Mouse (Mus musculus) liver, adult 2 months (tissue): Measurements from ENCODE around the gene Capn1. TPM values are rescaled to one million over a fixed set of nuclear protein-coding genes. Genes with fewer than 3 reads are reported as not detected.
A peak's percentile ranks its signal among the peaks of the same experiment; 100 is the strongest.

ENCODE experiments used
- DNase-seq: peaks from one replicate; pipeline ENCODE4 v3.0.0-alpha.2; 2011; ENCODE audit warnings: low read depth, low spot score; ENCODE audit errors: extremely low read depth
- H3K27ac ChIP-seq: fragments of 200-500 bp; replicated peaks from 2 replicates; pipeline ENCODE4 v1.5.1; 2012; ENCODE audit warnings: low read depth, mild to moderate bottlenecking, control low read depth, inconsistent platforms, low read length; ENCODE audit not compliant: insufficient read depth
- H3K27me3 ChIP-seq: fragments of 200-500 bp; 2 replicates; pipeline ENCODE4 v1.6.1; 2012; ENCODE audit warnings: mild to moderate bottlenecking, moderate library complexity, low read length, inconsistent platforms; ENCODE audit not compliant: control insufficient read depth, insufficient read depth
- H3K36me3 ChIP-seq: fragments of 200-500 bp; 2 replicates; pipeline ENCODE4 v1.6.1; 2012; ENCODE audit warnings: low read length, inconsistent platforms; ENCODE audit not compliant: control insufficient read depth, insufficient read depth
- H3K4me1 ChIP-seq: fragments of 200-500 bp; 2 replicates; pipeline ENCODE4 v1.6.1; 2011; ENCODE audit warnings: low read length; ENCODE audit not compliant: control insufficient read depth, insufficient read depth
- H3K4me3 ChIP-seq: fragments of 200-500 bp; 2 replicates; pipeline ENCODE4 v1.5.1; 2011; ENCODE audit warnings: low read depth, mild to moderate bottlenecking, control low read depth, low read length, moderate library complexity; ENCODE audit not compliant: insufficient read depth
- H3K79me2 ChIP-seq: fragments of 200-500 bp; 2 replicates; pipeline ENCODE4 v1.6.1; 2012; ENCODE audit warnings: inconsistent platforms, mild to moderate bottlenecking, low read length, moderate library complexity; ENCODE audit not compliant: control insufficient read depth, insufficient read depth
- H3K9ac ChIP-seq: fragments of 200-500 bp; 2 replicates; pipeline ENCODE4 v1.6.1; 2012; ENCODE audit warnings: low read depth, mild to moderate bottlenecking, control low read depth, inconsistent platforms, low read length
- CTCF ChIP-seq: fragments of 200-500 bp; IDR thresholded peaks from 2 replicates; pipeline ENCODE4 v1.5.1; 2011; ENCODE audit warnings: low read depth, low read length, control low read depth
- POLR2A ChIP-seq: fragments of 200-500 bp; IDR thresholded peaks from 2 replicates; pipeline ENCODE4 v1.6.1; 2011; ENCODE audit warnings: low read length, control low read depth; ENCODE audit not compliant: insufficient read depth; ENCODE audit errors: extremely low read depth
- WGBS: fragments of 180-500 bp; shearing (Covaris S2); methylation state at CpG from one replicate; pipeline ENCODE4 v1.1.7; 2018; 5-methylcytosine and 5-hydroxymethylcytosine counted together
- polyA plus RNA-seq: library from polyadenylated mRNA; depleted of rRNA; stranded (reverse); fragments of >200 nt; gene quantifications from 2 replicates; pipeline ENCODE4 v1.2.3, GENCODE M21; 2012; rRNA removed
- total RNA-seq: library from RNA; depleted of rRNA; stranded (reverse); fragments of >200 nt; gene quantifications from 2 replicates; pipeline ENCODE4 v1.2.3, GENCODE M21; 2014; rRNA removed

The Capn1 gene
- total RNA-seq (8.0 and 9.9 TPM in 2 replicates), polyA plus RNA-seq (10.6 and 12.7 TPM in 2 replicates)

DNA sequence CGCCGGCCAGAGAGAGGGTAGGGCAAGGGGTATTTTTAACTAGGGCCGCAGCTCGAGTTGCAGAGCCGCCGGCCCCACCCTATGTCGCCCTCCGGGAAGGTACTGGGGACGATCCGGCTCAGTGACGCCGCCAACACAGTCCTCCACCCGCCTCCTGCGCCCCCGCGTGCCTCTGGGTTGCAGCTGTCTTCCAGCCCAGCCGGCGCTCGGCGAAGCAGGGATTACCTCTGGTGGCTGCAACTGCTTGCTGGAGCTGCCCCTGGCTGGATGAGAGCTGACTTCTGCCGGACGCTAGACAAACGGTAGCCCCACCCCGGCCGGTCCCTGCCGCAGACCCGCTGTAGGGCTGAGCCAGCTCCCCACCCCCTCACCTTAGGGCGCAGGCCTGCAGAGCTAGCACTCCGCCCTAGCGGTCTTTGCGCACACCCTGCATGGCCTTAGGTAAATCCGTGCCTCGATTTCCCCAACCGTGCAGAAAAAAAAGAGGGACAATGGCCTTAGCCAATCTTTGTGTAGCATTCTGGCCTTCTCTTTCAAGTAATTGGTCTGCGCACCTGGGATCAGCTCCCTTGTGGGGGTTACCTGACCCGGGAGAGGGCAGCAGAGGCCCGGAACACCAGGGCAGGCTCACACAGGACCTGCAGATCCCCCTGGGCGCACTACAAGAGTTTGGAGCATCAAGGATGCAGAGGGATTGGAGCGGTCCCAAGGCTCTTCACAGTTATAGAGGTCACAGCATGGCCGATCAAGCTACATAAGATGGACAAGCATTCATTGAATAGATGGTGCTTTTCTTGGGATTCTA, at the start of gene Capn1:
Capn1 (minus strand) TSS at position 387 of the 805 bp plus-strand sequence.
- Histone ChIP-seq H3K27ac (peak within 1 kb of the TSS; percentile 58), H3K9ac (peak within 1 kb of the TSS; percentile 77), H3K79me2 (no peaks in the 10 kb centered on the region), H3K4me3 (peak within 1 kb of the TSS; percentile 58), H3K36me3 (no peaks in the 10 kb centered on the region; the same call in 1 of the 2 replicates), H3K27me3 (no peaks in the 10 kb centered on the region), H3K4me1 (peaks cover 10% of the 10 kb centered on the region)
- TF ChIP-seq CTCF (peak; percentile 15; the same call in 1 of the 2 replicates), POLR2A (no peak)
- DNase-seq, result peak; percentile 41
- 8% methylated on average over 40 of the region's 40 CpGs for WGBS

GRCm38 (mm10) chr19:6063081-6063480, 47.4 kb upstream of the Capn1 start:
- peaks cover 2% of the 10 kb centered on the region; the same call in 1 of the 2 replicates for H3K36me3 ChIP-seq
- no peaks in the 10 kb centered on the region for H3K27me3 ChIP-seq
- 86% methylated on average over 6 of the region's 6 CpGs for WGBS
- DNase-seq, result no peak
- TF ChIP-seq POLR2A (no peak), CTCF (no peak)
- H3K9ac ChIP-seq, result peak overlapping the region; percentile 3; the same call in 1 of the 2 replicates
- H3K4me3 ChIP-seq, result no peak overlapping the region
- peaks cover 30% of the 10 kb centered on the region for H3K4me1 ChIP-seq
- peaks cover 5% of the 10 kb centered on the region; the same call in 1 of the 2 replicates for H3K79me2 ChIP-seq
- 0 out of 2 replicates have a peak overlapping the region, but pooled peaks have one; percentile 77 for H3K27ac ChIP-seq

DNA sequence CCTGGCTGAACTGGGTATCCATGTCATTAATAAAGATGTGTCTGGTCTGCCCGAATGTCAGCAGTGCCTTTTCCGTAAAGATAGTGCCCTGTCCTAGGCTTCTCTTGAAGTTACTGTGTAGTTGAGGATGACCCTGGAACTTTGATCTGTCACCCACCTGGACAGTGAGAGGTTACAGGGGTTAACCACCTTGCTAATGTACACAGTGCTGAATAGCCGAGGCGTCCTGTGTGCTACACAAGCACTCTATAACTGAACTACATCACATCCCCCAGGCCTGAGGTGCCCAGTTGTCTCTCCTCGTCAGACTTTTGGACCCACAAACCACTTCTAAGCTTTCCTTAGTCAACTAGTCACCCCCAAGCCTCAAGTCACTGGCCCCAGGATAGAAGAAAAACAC, 46.7 kb upstream of the Capn1 start:
- H3K9ac ChIP-seq, result peak overlapping the region; percentile 86
- peak overlapping the region; percentile 78 for H3K4me3 ChIP-seq
- peak overlapping the region; percentile 77 for H3K27ac ChIP-seq
- TF ChIP-seq CTCF (no peak), POLR2A (no peak)
- peaks cover 28% of the 10 kb centered on the region for H3K4me1 ChIP-seq
- peaks cover 5% of the 10 kb centered on the region; the same call in 1 of the 2 replicates for H3K79me2 ChIP-seq
- H3K36me3 ChIP-seq, result peaks cover 2% of the 10 kb centered on the region; the same call in 1 of the 2 replicates
- WGBS, result 12% methylated on average over 5 of the region's 5 CpGs
- no peaks in the 10 kb centered on the region for H3K27me3 ChIP-seq
- peak; percentile 71 for DNase-seq

- under 1% methylated on average over 44 of the region's 44 CpGs for WGBS
- H3K9ac ChIP-seq, result peak overlapping the region; percentile 86
- DNase-seq, result peak; percentile 72
Measured at GRCm38 (mm10) chr19:6061641-6062302, 46.1 kb upstream of the Capn1 start.

DNA sequence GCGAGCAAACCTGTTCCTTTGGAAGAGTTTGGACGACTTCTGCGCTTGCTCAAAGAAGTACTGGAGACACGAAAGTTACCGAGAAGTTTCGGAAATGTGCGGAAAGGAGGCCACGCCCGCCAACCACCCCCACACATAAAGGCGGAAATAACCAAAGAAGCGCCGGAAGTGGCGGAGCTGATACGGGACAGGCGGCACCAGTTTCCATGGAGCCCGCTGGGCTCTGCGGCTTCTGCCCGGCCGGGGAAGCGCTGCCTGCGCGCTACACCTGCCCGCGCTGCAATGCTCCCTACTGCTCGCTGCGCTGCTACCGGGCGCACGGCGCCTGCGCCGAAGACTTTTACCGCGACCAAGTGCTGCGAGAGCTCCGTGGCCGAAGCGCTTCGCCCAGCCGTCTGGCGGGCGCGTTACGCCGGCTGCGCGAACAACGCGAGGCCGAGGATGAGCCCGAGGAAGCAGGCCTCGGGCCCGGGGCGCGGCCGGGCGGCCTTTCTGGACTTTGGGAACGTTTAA, 45.4 kb upstream of the Capn1 start, which contains the start of gene Znhit2:
Znhit2 (plus strand) TSS at position 172 of the 513 bp plus-strand sequence.
- H3K36me3 ChIP-seq, result peaks cover 2% of the 10 kb centered on the region; the same call in 1 of the 2 replicates
- peak; percentile 89 for DNase-seq
- peaks cover 24% of the 10 kb centered on the region for H3K4me1 ChIP-seq
- no peaks in the 10 kb centered on the region; the same call in 1 of the 2 replicates for H3K79me2 ChIP-seq
- H3K4me3 ChIP-seq, result peak within 1 kb of the TSS; percentile 78
- under 1% methylated on average over 58 of the region's 58 CpGs for WGBS
- peak within 1 kb of the TSS; percentile 86 for H3K9ac ChIP-seq
- H3K27ac ChIP-seq, result peak within 1 kb of the TSS; percentile 77
- TF ChIP-seq CTCF (no peak), POLR2A (peak; percentile 49; the same call in 1 of the 2 replicates)
- H3K27me3 ChIP-seq, result no peaks in the 10 kb centered on the region

More at GRCm38 (mm10) chr19:6061641-6062302, 46.1 kb upstream of the Capn1 start:
- Histone ChIP-seq H3K27ac (peak overlapping the region; percentile 77), H3K79me2 (peaks cover 5% of the 10 kb centered on the region; the same call in 1 of the 2 replicates), H3K4me1 (peaks cover 28% of the 10 kb centered on the region), H3K36me3 (peaks cover 2% of the 10 kb centered on the region; the same call in 1 of the 2 replicates), H3K27me3 (no peaks in the 10 kb centered on the region), H3K4me3 (peak overlapping the region; percentile 78)
- TF ChIP-seq POLR2A (peak; percentile 52; the same call in 1 of the 2 replicates), CTCF (no peak)
